Mouse (Mus musculus) kidney, adult 18-20 months (tissue): ENCODE results near the gene Rapgef2.
"Not testable (repeated sequence)": the region's sequence is repeated elsewhere in the genome, so short reads cannot be mapped to it uniquely, and the experiment has no call there.

ENCODE experiments used
- DNase-seq: peaks from one replicate; pipeline ENCODE4 v3.0.0; 2021

Gene Rapgef2

GRCm38 (mm10) chr3:79230718-79231117 is 55.6 kb downstream of the Rapgef2 start:
- DNase-seq = no peak

DNA sequence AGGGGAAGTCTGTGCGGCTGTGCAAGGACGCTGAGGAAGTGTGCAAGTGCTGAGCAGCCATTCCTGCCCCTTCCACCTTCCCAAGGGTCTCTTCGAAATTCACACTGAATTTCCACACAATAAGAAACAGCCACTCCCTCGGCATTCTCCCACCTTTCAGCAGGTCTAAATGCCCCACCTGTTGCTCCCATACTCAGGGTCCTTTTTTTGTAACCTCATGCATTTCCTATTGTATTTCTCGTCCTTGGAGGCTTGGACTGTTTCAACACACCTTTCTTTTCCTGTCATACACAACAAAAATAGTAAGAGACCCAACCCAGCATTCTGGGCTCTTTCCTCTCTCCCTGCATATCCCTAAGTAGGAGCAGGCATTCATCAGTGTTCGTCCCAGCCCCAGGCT is 56.8 kb downstream of the Rapgef2 start:
- DNase-seq = no peak

DNA sequence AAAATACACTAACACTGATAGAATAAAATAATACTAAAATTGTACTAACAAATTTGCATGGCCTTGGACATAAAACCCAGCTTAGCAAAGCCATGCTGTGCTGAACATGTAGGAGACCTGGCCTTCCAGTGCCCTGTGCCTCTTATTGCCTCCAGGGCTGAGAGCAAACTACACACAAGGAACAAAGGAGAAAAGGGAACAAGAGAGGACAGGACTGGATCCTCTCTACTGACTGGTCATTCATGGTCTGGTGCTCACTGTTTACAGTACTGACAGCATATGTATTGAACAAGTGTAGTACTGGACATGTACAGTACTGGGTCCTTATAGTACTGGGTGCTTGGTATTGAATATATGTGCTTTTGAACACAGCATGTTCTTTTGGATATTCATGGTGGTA is 58.0 kb downstream of the Rapgef2 start:
- DNase-seq = no peak

- DNase-seq = no peak
Observed at GRCm38 (mm10) chr3:79227356-79228088, 58.8 kb downstream of the Rapgef2 start.

GRCm38 (mm10) chr3:79226807-79227206 is 59.5 kb downstream of the Rapgef2 start:
- not testable (repeated sequence) for DNase-seq

- no peak for DNase-seq
Observed at GRCm38 (mm10) chr3:79225888-79226287, 60.4 kb downstream of the Rapgef2 start.

- DNase-seq = no peak
Observed at GRCm38 (mm10) chr3:79224352-79224751, 62.0 kb downstream of the Rapgef2 start.

DNA sequence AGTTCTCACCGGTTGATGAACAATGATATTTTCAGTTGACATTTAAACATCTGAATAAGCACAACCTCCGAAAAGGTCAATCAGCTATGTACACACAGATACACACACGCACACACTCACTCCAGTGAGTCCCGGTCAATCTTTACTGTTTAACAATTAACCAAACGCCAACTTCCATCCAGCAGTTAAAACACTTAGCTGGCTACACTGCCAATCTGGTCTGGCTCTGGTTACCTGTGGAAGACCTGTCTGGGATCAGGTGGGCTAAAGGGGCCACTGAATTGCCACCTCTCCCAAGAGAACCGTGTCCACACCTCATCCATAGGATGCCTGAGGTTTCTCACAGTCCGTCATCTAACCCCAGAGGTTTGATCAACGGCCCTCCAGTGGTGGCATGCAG is 63.0 kb downstream of the Rapgef2 start:
- DNase-seq = peak; percentile 35

- DNase-seq = peak; percentile 32
Observed at GRCm38 (mm10) chr3:79222192-79222960, 63.9 kb downstream of the Rapgef2 start.

- peak; percentile 79 for DNase-seq
Observed at GRCm38 (mm10) chr3:79221296-79222191, 64.8 kb downstream of the Rapgef2 start.

GRCm38 (mm10) chr3:79219144-79219930 is 67.0 kb downstream of the Rapgef2 start:
- DNase-seq = peak; percentile 34

- peak; percentile 35 for DNase-seq
Observed at GRCm38 (mm10) chr3:79218566-79219051, 67.7 kb downstream of the Rapgef2 start.

DNA sequence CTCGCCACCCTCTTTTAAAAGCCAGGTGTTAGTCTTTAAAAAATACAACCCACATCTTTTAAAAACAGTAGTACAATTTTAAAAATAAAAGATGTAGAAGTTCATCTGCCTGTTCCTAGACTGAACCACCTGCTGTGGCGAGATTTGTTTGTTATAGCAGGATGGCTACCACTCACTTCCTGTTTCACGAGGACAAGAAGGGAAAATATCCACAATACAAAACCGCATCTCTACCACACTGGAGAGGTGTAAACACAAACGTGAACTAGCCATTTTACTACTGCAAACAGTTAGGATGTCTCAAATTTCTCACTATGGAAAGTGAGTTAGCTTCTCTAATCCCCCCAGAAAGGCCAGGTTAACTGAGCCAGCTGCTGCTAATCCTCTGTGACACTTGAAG is 76.1 kb downstream of the Rapgef2 start:
- no peak for DNase-seq

- DNase-seq = no peak
Observed at GRCm38 (mm10) chr3:79207216-79207615, 79.1 kb downstream of the Rapgef2 start.

- no peak for DNase-seq
Observed at GRCm38 (mm10) chr3:79206524-79206923, 79.8 kb downstream of the Rapgef2 start.

GRCm38 (mm10) chr3:79205981-79206380 is 80.3 kb downstream of the Rapgef2 start:
- no peak for DNase-seq

DNA sequence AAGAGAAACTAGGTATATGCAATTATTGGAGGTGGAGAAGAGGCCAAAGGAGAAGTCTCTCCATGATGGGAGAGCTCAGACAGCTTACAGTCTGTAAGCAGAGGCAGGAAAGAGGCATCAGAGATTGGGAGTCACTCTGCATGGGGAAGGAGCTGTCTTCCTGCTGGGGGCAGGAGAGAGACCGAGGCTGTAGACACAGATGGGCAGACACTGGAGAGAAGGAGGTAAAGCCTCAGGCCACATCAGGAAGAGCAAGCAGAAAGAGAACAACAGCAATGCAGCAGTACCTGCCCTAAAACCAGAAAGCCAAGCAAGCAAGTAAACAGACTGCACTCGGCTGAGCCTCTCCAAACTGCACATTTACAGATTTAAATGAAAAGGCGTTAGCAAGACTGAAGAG is 81.2 kb downstream of the Rapgef2 start:
- DNase-seq = no peak

- DNase-seq = no peak
Observed at GRCm38 (mm10) chr3:79204261-79204660, 82.1 kb downstream of the Rapgef2 start.

GRCm38 (mm10) chr3:79203821-79204220 is 82.5 kb downstream of the Rapgef2 start:
- DNase-seq = no peak

DNA sequence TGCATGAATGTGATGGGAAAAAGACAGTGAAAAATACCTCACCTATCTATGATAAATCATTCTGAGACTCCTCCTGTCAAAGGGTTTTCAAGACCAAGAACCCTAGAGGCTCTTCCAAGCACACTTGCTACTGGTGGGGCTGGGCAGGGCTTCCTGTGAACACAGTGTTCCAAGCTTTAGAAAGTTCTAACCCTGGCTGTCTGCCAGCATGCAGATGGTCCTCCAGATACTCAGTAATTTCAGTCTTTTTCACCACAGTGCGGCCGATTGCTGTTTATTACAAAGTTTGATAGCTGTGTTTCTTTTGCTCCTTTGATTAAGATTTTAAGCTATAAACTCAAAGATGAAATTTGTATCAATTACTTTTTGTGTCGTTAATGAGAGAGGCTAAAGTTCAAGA is 83.1 kb downstream of the Rapgef2 start:
- peak; percentile 74 for DNase-seq

- DNase-seq = peak; percentile 80
Observed at GRCm38 (mm10) chr3:79202275-79203153, 83.8 kb downstream of the Rapgef2 start.
